Mouse (Mus musculus): ENCODE results near the gene Rbck1.

- TF ChIP-seq CTCF (IDR thresholded peaks at IDR 0.05): peak; percentile 91
- TF ChIP-seq POLR2A (IDR thresholded peaks at IDR 0.05; ENCODE audit: insufficient read depth, low read depth, low read length): no peak
These were observed 36.2 kb upstream of the Rbck1 start for GRCm38 (mm10) chr2:152368532-152369140.
